Mouse (Mus musculus): Measurements from ENCODE around the gene Ecel1.

DNA sequence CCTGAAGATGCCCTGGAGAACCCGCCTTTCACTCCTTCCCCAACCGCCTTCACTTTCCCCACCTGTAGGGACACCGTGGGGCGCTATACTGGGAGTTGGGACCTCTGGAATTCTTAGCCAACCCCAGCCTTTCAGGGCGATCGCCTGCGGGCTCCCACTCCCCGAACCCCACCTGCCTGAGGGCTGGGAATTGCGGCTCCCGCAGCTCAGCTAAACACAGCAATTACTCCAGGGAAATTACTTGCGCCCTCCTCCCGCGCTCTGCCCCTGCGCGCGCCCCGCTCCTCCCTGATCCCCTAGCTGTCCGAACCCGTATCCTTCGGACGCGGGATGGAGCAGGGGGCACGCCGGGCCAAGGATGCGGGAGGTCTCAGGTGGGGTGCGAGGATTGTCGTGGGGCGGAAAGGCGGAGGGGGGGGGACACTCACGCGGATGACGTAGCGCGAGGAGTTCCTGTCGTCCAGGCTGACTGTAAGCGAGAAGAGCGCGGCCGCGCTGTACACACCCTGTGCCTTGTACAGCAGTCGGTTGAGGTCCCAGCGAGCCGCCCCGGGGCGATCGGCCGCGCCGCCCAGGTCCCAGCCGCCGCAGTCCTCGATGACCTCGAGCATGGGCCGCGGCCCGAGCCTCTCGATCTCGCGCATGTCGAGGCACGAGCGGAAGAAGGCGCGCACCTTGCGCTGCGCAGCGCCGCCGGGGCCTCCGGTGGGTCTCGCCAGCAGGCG lies 2.4 kb downstream of the Ecel1 start:
- no peak for TF ChIP-seq POLR2A (IDR thresholded peaks at IDR 0.05; ENCODE audit: extremely low read depth, insufficient read depth, low read length)
- no peak for TF ChIP-seq CTCF (IDR thresholded peaks at IDR 0.05; ENCODE audit: low read depth, low read length)

Data from liver, adult 2 months (tissue).